Mouse (Mus musculus) spleen, postnatal 14 days (tissue): ENCODE data around the gene Gm26920.
A peak's percentile ranks its signal among the peaks of the same experiment; 100 is the strongest.

Source experiments
- DNase-seq, 2 experiments: peaks; one replicate each; pipeline ENCODE4 v3.0.0; 2021 to 2022; ENCODE audit warnings: low spot score in 2 of 2

Gene Gm26920

DNA sequence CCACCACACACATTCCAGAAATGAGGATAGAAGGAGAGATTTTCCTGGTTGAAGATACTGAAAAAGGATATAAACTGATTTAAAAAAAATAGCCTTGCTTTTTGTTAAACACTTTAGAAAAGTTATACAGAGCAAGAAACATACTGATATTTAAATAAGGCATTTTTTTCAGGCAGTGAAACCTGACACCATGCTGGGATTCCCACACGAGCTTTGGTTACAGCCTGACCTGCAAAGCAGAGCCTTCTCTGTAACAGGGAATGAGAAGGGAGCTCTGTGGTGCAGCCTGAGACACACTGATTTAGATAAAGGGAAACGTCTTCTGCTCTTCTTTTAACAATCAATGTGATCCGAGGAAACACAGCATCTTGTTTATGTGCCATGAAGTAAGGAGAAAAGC, 36.6 kb downstream of the Gm26920 start:
- DNase-seq = no peak

DNA sequence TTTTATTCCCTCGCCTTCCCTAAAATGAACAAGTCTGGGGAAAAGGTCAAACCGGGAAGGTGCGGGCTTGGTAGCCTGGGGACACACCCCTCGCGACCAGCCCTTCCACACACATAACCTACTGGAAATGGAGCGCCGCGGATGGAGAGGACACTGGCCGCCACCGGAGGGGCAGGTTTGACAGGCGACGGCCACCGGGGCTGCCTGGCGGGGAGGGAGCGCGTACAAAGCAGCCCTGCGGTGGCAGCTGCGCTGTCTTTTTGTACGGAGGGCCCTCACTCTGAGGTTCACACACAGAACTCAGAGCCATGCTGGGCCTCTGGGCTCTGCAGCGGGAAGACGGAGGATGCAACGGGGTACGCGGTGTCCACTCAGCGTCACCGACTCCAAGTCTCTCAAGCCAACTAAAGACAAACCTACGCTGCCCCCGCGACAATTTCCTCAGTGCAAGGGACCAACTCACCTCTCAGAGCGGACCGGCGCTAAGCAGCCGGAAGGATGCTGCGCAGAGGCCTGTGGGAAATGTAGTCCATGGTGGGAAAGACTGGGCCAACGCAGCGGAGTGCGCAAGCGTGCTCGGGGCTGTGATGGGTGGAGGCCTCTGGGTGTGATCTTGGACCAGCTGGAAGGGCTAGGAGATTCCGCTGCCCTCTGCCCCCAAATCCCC, 39.2 kb downstream of the Gm26920 start, which contains the start of gene Zfp14:
Zfp14 (minus strand) TSS at position 499 of the 667 bp plus-strand sequence.
- peak; percentile 75 to 85 for DNase-seq

DNA sequence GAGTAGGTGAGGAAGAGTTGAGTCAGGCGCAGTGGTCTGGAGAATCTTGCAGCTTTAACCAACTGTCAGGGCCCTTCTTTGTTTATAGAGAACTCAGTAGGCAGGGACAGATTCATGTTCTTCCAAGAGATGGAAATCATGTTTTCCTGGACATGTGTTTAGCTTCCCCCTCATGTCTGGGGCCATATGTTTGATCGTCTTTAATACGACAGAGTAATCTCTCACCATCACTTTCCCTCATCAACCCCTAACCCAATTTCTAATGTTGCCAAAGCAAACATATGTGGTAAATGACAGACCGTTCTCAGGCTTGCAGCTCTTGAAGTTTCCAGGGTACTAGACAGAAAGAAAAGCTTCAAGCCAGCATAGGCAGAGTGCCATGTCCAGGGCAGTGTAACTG, 42.1 kb downstream of the Gm26920 start:
- DNase-seq = no peak

- no peak for DNase-seq
These were observed 45.9 kb downstream of the Gm26920 start for GRCm38 (mm10) chr7:30044354-30044753.

DNA sequence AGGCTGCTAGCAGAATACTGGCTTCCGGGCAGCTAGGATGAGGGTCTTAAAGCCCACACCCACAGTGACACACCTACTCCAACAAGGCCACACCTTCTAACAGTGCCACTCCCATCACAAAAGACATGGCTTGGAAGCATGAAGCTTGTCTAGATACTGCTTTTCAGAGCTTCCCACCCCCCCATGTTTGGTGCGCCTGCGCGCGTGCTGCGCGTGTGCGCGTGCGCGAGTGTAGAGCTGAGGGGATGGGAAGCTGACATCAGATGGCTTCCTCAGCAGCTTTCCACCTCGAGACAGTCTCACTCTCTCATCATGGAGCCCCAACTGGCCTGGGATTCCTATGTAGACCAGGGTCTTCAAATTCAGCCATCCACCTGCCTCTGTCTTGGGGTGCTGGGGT, 55.9 kb downstream of the Gm26920 start:
- DNase-seq = no peak

GRCm38 (mm10) chr7:30031379-30031778, 58.8 kb downstream of the Gm26920 start:
- DNase-seq = no peak

DNA sequence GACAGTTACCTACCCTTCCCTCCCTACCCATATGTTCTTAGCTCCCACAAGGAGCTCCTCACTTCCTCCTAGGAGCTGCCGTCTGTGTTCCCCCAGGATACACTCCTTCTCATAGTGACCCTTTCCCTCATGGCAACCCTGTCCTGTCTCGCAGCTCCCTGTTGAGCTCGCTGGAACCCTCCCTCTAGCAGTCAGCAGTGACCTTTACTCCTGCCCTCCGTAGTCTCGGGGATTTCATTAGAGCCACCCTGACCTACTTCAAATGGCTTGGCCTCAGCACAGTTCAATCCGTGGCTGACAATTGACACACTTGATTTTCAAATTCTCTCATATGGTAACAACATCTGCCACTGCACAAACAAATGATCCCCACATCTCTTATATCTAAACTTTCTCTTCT, 59.5 kb downstream of the Gm26920 start:
- DNase-seq = no peak

GRCm38 (mm10) chr7:30028572-30028971, 61.6 kb downstream of the Gm26920 start:
- DNase-seq = no peak

DNA sequence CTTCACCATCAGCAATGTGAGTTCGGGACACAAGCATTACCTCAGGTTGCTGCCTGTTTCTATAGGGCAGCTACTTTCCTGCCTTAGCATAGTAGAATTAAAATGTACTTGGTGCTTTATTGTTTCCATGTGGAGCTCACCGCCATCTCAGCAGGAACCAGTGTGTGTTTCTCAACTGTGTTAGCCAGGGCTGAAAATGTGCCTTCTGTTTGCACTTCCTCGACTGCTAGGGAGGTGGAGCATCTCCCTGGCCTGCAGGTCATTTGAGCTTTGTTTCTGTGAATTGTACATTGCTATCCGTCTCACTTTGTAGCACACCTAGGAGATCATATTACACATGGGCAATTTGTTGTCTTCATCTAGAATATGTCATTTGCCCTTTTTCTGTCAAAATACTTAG, 62.9 kb downstream of the Gm26920 start:
- no peak for DNase-seq

GRCm38 (mm10) chr7:30025358-30025757, 64.9 kb downstream of the Gm26920 start:
- no peak for DNase-seq

- DNase-seq = peak; percentile 52 to 58
These were observed 66.4 kb downstream of the Gm26920 start for GRCm38 (mm10) chr7:30023800-30024199.

GRCm38 (mm10) chr7:30023324-30023723, 66.9 kb downstream of the Gm26920 start:
- no peak for DNase-seq

DNA sequence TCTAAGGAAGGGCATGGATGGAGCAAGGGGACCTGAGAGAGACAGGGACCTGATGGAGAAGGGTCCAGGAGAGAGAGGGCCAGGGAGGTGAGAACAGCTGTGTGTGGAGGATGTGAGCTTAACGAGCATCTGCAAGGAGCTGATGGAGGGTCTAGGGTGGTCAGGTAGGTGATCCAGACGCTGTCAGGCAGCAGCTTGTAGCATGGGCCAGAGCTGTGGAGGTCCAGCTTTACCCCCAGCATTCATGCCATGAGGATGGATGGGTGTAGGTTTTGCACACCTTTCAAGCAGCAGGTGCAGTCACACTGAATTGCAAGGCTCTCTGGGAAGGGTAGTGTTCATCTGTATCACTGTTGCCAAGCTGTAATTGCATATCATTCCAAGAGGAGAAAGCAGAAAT, 70.7 kb downstream of the Gm26920 start:
- DNase-seq = no peak

- no peak for DNase-seq
These were observed 73.0 kb downstream of the Gm26920 start for GRCm38 (mm10) chr7:30017226-30017625.

DNA sequence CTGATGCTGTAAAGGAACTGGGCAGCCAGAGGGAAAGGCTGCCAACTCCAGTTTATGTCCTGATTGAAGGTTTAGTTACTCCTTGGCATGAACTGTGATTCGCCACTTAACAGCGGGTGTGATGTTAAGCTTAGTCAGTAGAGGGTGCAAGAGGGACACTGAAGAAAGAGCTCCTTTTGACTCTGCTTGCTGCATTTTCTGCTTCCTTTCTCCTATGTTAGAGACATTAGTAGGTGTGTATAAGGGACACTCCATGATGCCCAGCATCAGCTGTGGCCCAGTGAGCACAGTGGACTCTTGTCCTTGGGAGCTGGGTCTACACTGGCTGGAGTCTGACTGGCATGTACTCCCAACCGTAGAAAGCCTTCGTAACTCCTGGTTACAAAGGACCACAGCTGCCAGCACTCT, 77.2 kb downstream of the Gm26920 start:
- DNase-seq = peak in 1 of 2 experiments; percentile 42

DNA sequence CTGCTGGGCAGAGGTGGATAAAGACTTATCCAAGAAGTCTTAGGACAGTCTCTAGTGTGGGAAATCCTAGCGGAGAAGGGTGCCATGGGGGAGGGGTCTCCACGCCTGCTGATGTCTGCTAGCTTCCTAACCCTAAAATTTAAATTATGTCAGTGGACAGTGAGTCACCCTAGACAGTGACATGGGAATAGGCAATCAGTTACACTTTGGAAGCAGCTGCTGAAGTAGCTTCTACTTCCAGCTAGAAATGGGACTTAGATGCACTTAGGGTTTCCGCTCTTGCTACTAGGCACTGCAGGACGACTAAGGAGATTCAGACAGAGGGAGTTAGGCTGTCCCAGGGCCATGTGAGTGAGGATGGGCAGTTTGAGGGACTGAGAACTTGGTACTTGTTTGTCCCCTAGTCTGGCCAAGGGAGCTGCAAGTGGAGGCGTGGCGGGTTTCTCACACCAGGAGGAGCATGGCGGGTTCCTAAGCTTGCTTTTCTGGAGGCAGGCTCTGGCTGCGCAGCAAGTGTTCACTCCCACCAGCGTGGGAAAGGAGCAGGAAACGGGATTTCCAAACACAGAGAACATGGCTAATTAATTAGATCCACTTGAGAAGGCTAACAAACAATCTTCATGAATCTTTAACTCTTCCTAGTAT, 79.5 kb downstream of the Gm26920 start:
- DNase-seq = no peak

GRCm38 (mm10) chr7:30009321-30010085, 80.7 kb downstream of the Gm26920 start:
- no peak for DNase-seq

- no peak for DNase-seq
These were observed 82.1 kb downstream of the Gm26920 start for GRCm38 (mm10) chr7:30008020-30008690.

DNA sequence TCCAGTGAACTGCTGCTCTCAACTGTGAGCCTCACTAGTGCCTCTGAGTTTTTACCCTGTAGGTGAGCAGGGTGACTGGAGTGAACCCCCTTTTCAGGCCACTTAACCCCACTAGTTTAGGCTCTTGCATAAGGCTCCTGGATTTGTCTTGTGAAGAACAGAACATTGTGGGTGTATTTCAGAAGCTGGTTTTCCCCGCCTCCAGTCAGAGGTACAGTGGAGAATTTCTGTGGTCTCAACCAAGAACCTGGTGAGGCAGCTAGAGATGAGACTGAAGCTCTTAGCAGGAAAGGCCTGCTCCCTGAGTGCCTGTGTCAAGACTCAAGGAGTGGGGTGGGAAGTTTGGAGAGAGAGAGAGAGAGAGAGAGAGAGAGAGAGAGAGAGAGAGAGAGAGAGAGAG, 82.6 kb downstream of the Gm26920 start:
- no peak for DNase-seq
